Mouse (Mus musculus) olfactory bulb, adult 2 months (tissue): Measurements from ENCODE around the gene Lrrtm4. TPM values are rescaled to one million over a fixed set of nuclear protein-coding genes. Genes with fewer than 3 reads are reported as not detected.

Experiments
- H3K27ac ChIP-seq: fragments of 200-500 bp; 2 replicates; pipeline ENCODE4 v1.5.1; 2012; ENCODE audit warnings: low read depth, low read length; ENCODE audit not compliant: insufficient read depth
- H3K4me1 ChIP-seq: fragments of 200-500 bp; 2 replicates; pipeline ENCODE4 v1.6.1; 2012; ENCODE audit warnings: low read length; ENCODE audit not compliant: control insufficient read depth, insufficient read depth
- H3K4me3 ChIP-seq: fragments of 200-500 bp; 2 replicates; pipeline ENCODE4 v1.5.1; 2012; ENCODE audit warnings: mild to moderate bottlenecking, low read depth, low read length, moderate library complexity; ENCODE audit not compliant: insufficient read depth
- CTCF ChIP-seq: fragments of 200-500 bp; IDR thresholded peaks from 2 replicates; pipeline ENCODE4 v1.5.1; 2012; ENCODE audit warnings: low read depth, mild to moderate bottlenecking, low read length, moderate library complexity; ENCODE audit not compliant: insufficient read depth
- POLR2A ChIP-seq: fragments of 200-500 bp; IDR thresholded peaks from 2 replicates; pipeline ENCODE4 v1.6.1; 2012; ENCODE audit warnings: mild to moderate bottlenecking, low read depth, low read length, moderate library complexity; ENCODE audit not compliant: insufficient read depth
- WGBS: fragments of 180-500 bp; shearing (Covaris S2); methylation state at CpG from one replicate; pipeline ENCODE4 v1.1.7; 2018; 5-methylcytosine and 5-hydroxymethylcytosine counted together
- polyA plus RNA-seq: library from polyadenylated mRNA; stranded (reverse); fragments of >200 nt; gene quantifications from 2 replicates; pipeline ENCODE4 v1.2.4, GENCODE M21; 2012; ENCODE audit warnings: low replicate concordance; ENCODE audit not compliant: missing spikeins, insufficient read depth, insufficient read length

Lrrtm4 gene
- polyA plus RNA-seq, 1 experiment, result not detected

GRCm38 (mm10) chr6:80162585-80162984 lies 143.9 kb downstream of the Lrrtm4 start:
- Histone ChIP-seq H3K4me1 (no peaks in the 10 kb centered on the region), H3K4me3 (no peak overlapping the region), H3K27ac (no peak overlapping the region)
- TF ChIP-seq CTCF, result no peak
- TF ChIP-seq POLR2A, result no peak
- WGBS, result 53% methylated on average over 4 of the region's 4 CpGs

- TF ChIP-seq CTCF (no peak), POLR2A (no peak)
- WGBS, result 95% methylated on average over 1 of the region's 1 CpGs
- H3K27ac ChIP-seq, result no peak overlapping the region
- H3K4me1 ChIP-seq, result no peaks in the 10 kb centered on the region
- H3K4me3 ChIP-seq, result no peak overlapping the region
Observed at GRCm38 (mm10) chr6:80181916-80182315, 163.2 kb downstream of the Lrrtm4 start.

GRCm38 (mm10) chr6:80182353-80182752 lies 163.7 kb downstream of the Lrrtm4 start:
- TF ChIP-seq POLR2A, result no peak
- TF ChIP-seq CTCF, result no peak

GRCm38 (mm10) chr6:80185489-80186113 lies 166.9 kb downstream of the Lrrtm4 start:
- no peak overlapping the region for H3K4me3 ChIP-seq
- H3K4me1 ChIP-seq, result no peaks in the 10 kb centered on the region
- 71% methylated on average over 6 of the region's 6 CpGs for WGBS
- no peak overlapping the region for H3K27ac ChIP-seq
- TF ChIP-seq CTCF (no peak), POLR2A (no peak)

More at GRCm38 (mm10) chr6:80182353-80182752, 163.7 kb downstream of the Lrrtm4 start:
- WGBS, result 94% methylated on average over 2 of the region's 2 CpGs
- no peak overlapping the region for H3K27ac ChIP-seq
- H3K4me1 ChIP-seq, result no peaks in the 10 kb centered on the region
- H3K4me3 ChIP-seq, result no peak overlapping the region

- Histone ChIP-seq H3K4me1 (no peaks in the 10 kb centered on the region), H3K27ac (no peak overlapping the region), H3K4me3 (no peak overlapping the region)
- no peak for TF ChIP-seq POLR2A
- TF ChIP-seq CTCF, result no peak
- 47% methylated on average over 1 of the region's 1 CpGs for WGBS
Observed at GRCm38 (mm10) chr6:80186791-80187190, 168.1 kb downstream of the Lrrtm4 start.

GRCm38 (mm10) chr6:80209476-80209875 lies 190.8 kb downstream of the Lrrtm4 start:
- 19% methylated on average over 2 of the region's 2 CpGs for WGBS

GRCm38 (mm10) chr6:80210281-80210680 lies 191.6 kb downstream of the Lrrtm4 start:
- Histone ChIP-seq H3K4me1 (no peaks in the 10 kb centered on the region), H3K27ac (no peak overlapping the region), H3K4me3 (no peak overlapping the region)
- TF ChIP-seq CTCF (no peak), POLR2A (no peak)
- WGBS, result 85% methylated on average over 5 of the region's 5 CpGs

More at GRCm38 (mm10) chr6:80209476-80209875, 190.8 kb downstream of the Lrrtm4 start:
- H3K4me3 ChIP-seq, result no peak overlapping the region
- TF ChIP-seq POLR2A (no peak), CTCF (no peak)
- H3K4me1 ChIP-seq, result no peaks in the 10 kb centered on the region
- H3K27ac ChIP-seq, result no peak overlapping the region

- Histone ChIP-seq H3K4me1 (no peaks in the 10 kb centered on the region), H3K4me3 (no peak overlapping the region), H3K27ac (no peak overlapping the region)
- no peak for TF ChIP-seq CTCF
- TF ChIP-seq POLR2A, result no peak
- WGBS, result 96% methylated on average over 1 of the region's 1 CpGs
Observed at GRCm38 (mm10) chr6:80261595-80261994, 242.9 kb downstream of the Lrrtm4 start.

- 81% methylated on average over 4 of the region's 4 CpGs for WGBS
Observed at GRCm38 (mm10) chr6:80263972-80264371, 245.3 kb downstream of the Lrrtm4 start.

GRCm38 (mm10) chr6:80264584-80264983 lies 245.9 kb downstream of the Lrrtm4 start:
- H3K27ac ChIP-seq, result no peak overlapping the region
- TF ChIP-seq POLR2A (no peak), CTCF (no peak)
- no peaks in the 10 kb centered on the region for H3K4me1 ChIP-seq
- no peak overlapping the region for H3K4me3 ChIP-seq

More at GRCm38 (mm10) chr6:80263972-80264371, 245.3 kb downstream of the Lrrtm4 start:
- no peak overlapping the region for H3K4me3 ChIP-seq
- no peak overlapping the region for H3K27ac ChIP-seq
- H3K4me1 ChIP-seq, result no peaks in the 10 kb centered on the region
- TF ChIP-seq POLR2A (no peak), CTCF (no peak)
